ENCODE assay signal across 19 mouse cellular contexts in the genomic region with DNA sequence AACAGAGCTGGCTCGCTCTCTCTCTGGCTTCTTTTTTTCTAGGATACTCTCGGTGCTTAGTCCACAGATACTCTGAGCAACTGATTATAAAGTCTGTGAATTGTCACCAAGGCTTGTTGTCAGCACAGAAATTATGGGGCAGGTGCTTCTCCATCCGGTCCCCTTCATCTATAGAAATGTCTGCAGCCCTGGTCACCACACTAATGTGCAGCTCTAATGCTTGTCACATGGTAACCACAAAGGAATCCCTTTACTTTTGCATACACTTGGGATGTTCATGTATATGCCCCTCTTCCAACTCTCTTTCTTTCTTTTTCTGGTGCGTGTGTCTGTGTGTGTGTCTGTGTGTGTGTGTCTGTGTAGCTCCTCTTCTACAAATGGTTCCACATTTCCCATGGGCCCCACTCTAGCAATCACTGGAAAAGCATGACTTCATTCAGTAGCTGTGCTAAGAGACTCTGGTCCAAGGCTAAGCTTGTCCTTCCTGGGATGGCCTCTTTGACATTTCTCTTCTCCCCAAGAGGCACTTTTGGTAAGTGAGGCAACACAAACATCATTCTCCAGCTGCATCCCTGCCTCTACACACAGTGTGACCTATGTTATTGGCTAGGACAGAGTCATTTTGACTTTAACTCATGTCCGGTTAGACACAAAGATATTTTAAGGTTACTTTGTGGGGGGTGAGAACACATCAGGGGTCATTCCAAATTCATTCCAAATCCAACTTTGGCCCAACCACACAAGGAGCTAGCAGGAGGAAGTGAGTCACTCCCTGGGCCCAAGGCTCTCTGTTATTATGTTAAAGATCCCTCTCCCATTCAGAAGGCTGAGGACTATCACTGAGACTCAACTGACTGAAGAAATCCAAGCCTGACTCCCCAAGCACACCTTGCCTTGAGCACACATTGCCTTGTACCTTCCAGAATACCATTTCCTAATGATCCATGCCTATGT.
DNase-seq lines count a peak whose midpoint lies in the region; ATAC-seq and TF ChIP-seq lines count a peak whose summit lies in the region.
"Had no signal": no experiment of that assay in that cellular context is flagged by ENCODE, and none has a peak within 500 bp of the region (broad histone marks: within the 10 kb centered on the region; RNA-seq: fewer than 3 reads in every experiment).

No protein-coding gene starts in this region.

- H3K27ac ChIP-seq in kidney, embryonic 15.5 days, result no peak overlapping the region
- H3K27ac ChIP-seq in ES-Bruce4 (ENCODE audit: insufficient read depth, low read length), result no peak overlapping the region
- H3K27ac ChIP-seq in intestine, postnatal 0 days (ENCODE audit: low read depth, low read length), result no peak overlapping the region
- H3K27ac ChIP-seq: embryonic facial prominence, embryonic 15.5 days; hindbrain, postnatal 0 days; midbrain, embryonic 10.5 days had no signal

- TF ChIP-seq EP300 in ES-Bruce4 (IDR thresholded peaks at IDR 0.05; ENCODE audit: insufficient read depth, low read depth, low read length), result 0 out of 2 replicates have a peak, but pooled peaks have one; percentile 32

- TF ChIP-seq CTCF in ES-Bruce4 (IDR thresholded peaks at IDR 0.05; ENCODE audit: low read depth, low read length), result no peak
- no peak for TF ChIP-seq CTCF in intestine, postnatal 0 days (IDR thresholded peaks at IDR 0.05; ENCODE audit: low read depth)

- H3K9ac ChIP-seq in kidney, embryonic 15.5 days, result no peak overlapping the region
- H3K9ac ChIP-seq in ES-Bruce4 (ENCODE audit: low read depth, poor library complexity, severe bottlenecking), result no peak overlapping the region
- no peak overlapping the region for H3K9ac ChIP-seq in intestine, postnatal 0 days (ENCODE audit: low read depth, low read length)
- H3K9ac ChIP-seq: embryonic facial prominence, embryonic 15.5 days had no signal

- no peaks in the 10 kb centered on the region for H3K36me3 ChIP-seq in kidney, embryonic 15.5 days
- H3K36me3 ChIP-seq in ES-Bruce4 (ENCODE audit: control insufficient read depth, insufficient read depth, low read length, poor library complexity, severe bottlenecking), result no peaks in the 10 kb centered on the region
- no peaks in the 10 kb centered on the region for H3K36me3 ChIP-seq in intestine, postnatal 0 days (ENCODE audit: control insufficient read depth, insufficient read depth)
- H3K36me3 ChIP-seq: embryonic facial prominence, embryonic 15.5 days; midbrain, embryonic 10.5 days had no signal

- no peak for TF ChIP-seq POLR2A in ES-Bruce4 (IDR thresholded peaks at IDR 0.05; ENCODE audit: insufficient read depth, low read length)

- ATAC-seq in kidney, embryonic 15.5 days (replicated peaks; ENCODE audit: low FRiP score), result peak; percentile 43; the same call in 1 of the 2 replicates
- no peak for ATAC-seq in intestine, postnatal 0 days
- ATAC-seq: activated CD4-positive, CD25-positive, alpha-beta regulatory T cell, adult 4 months; CD4-positive, CD25-positive, alpha-beta regulatory T cell, adult 4 months; hindbrain, postnatal 0 days had no signal

- DNase-seq in kidney, postnatal 25 days, result no peak
- peak; percentile 41 for DNase-seq in R1 (ENCODE audit: low read depth, low spot score)
- peak; percentile 6 for DNase-seq in heart, postnatal 4 days
- DNase-seq in cerebellum, adult 9-11 months, result no peak
- DNase-seq: cerebellum, postnatal 14 days; gastrocnemius, postnatal 36 days; kidney, adult 8-10 months; layer of hippocampus, postnatal 36 days; lung, adult 18-20 months; lung, postnatal 4 days; thymus, adult 2 months had no signal

- H3K4me3 ChIP-seq in kidney, embryonic 15.5 days (replicated peaks), result no peak overlapping the region
- H3K4me3 ChIP-seq in ES-Bruce4 (ENCODE audit: low read depth, low read length), result no peak overlapping the region
- no peak overlapping the region for H3K4me3 ChIP-seq in intestine, postnatal 0 days (ENCODE audit: low read depth, low read length)
- H3K4me3 ChIP-seq: embryonic facial prominence, embryonic 15.5 days; midbrain, embryonic 10.5 days had no signal

- no peak overlapping the region for H3K4me2 ChIP-seq in kidney, embryonic 15.5 days
- H3K4me2 ChIP-seq in intestine, postnatal 0 days (replicated peaks; ENCODE audit: low read depth), result no peak overlapping the region
- H3K4me2 ChIP-seq: embryonic facial prominence, embryonic 15.5 days had no signal

- no peaks in the 10 kb centered on the region for H3K9me3 ChIP-seq in kidney, embryonic 15.5 days (replicated peaks)
- H3K9me3 ChIP-seq in ES-Bruce4 (replicated peaks; ENCODE audit: control insufficient read depth, insufficient read depth, low read length, poor library complexity, severe bottlenecking), result peaks cover 3% of the 10 kb centered on the region
- H3K9me3 ChIP-seq in intestine, postnatal 0 days (ENCODE audit: control insufficient read depth), result no peaks in the 10 kb centered on the region
- H3K9me3 ChIP-seq: embryonic facial prominence, embryonic 15.5 days; midbrain, embryonic 10.5 days had no signal

- H3K27me3 ChIP-seq in kidney, embryonic 15.5 days, result no peaks in the 10 kb centered on the region
- H3K27me3 ChIP-seq in ES-Bruce4 (ENCODE audit: control insufficient read depth, insufficient read depth, low read length, poor library complexity, severe bottlenecking), result no peaks in the 10 kb centered on the region
- H3K27me3 ChIP-seq in intestine, postnatal 0 days (replicated peaks; ENCODE audit: control insufficient read depth, insufficient read depth, low read length), result no peaks in the 10 kb centered on the region
- H3K27me3 ChIP-seq: embryonic facial prominence, embryonic 15.5 days had no signal

- peaks cover 7% of the 10 kb centered on the region for H3K4me1 ChIP-seq in kidney, embryonic 15.5 days
- H3K4me1 ChIP-seq in ES-Bruce4 (ENCODE audit: control insufficient read depth, insufficient read depth, low read length), result peaks cover 2% of the 10 kb centered on the region
- no peaks in the 10 kb centered on the region for H3K4me1 ChIP-seq in intestine, postnatal 0 days (replicated peaks; ENCODE audit: control insufficient read depth, insufficient read depth, low read length)
- H3K4me1 ChIP-seq: embryonic facial prominence, embryonic 15.5 days had no signal

- 49% methylated on average over 5 of the region's 5 CpGs for WGBS in kidney, embryonic 15.5 days
- 73% methylated on average over 5 of the region's 5 CpGs for WGBS in intestine, postnatal 0 days

Comparison
In these comparisons a context has a peak if more than half of its experiments do, and no peak if none do; other contexts are left out.
1. DNase-seq: peak in R1 (single experiment) and heart, postnatal 4 days (single experiment); none in kidney, postnatal 25 days (0 of 2) and cerebellum, adult 9-11 months (single experiment).